Mouse (Mus musculus): ENCODE results near the gene Sntb2.
"Not testable (repeated sequence)": the region's sequence is repeated elsewhere in the genome, so short reads cannot be mapped to it uniquely, and the experiment has no call there.

Sntb2 gene

DNA sequence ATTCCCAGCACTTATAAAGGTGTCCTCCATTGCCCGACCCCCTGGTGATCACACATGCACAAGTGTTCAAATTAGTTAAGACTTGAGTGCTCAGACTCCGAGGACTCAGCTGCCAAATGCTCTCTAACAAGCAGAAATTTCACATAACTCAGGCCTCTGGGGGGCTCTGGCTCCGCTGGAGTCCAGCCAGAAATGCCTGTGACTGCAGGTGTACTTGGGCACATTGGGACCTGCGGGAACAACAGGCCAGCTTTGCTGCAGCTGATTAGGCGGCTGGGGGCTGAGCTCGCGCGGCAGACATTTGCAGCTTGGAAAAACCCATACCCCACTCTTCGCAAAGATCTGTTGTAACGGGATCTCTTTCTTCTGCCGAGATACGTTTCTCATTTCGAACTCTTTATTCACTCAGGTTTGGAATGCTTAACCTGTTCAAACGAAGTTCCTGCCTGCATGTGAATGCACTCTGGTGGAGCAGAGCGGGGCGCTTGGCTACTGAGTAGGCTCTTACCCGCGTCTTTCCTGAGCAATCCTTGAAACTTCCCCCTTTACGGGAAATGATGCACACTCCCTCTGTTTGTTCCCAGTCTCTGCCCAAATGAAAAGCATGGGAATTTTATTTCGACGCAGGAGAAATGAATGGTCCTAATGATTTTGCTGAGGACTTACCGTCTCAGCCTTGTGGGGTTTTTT is 3.0 kb upstream of the Sntb2 start:
- peak; percentile 76 for DNase-seq

DNA sequence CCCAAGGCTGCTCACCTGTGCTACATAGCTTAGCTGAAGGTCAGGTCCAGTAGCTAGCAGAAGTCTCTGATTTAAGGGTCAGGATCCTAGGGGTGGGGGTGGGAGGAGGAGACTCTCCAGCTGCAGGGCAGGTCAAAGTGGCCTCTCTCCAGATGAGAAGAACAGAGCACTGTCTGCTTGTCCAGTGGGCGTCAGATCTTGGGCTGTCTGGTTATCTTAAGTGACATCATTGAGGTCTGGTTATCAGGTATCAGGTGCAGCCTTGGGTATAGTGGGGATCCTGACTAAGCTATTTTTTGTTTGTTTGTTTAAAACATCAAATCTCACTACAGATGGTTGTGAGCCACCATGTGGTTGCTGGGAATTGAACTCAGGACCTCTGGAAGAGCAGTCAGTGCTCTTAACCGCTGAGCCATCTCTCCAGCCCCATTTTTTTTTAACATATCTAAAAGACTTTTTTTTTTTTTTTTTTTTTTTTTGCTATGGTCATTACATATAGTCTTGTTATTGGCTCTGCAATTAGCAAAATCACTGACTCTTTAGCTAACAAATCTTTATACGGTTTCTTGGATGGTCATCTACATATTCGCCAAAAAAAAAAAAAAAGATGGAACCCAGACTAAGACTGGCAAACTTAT is 1.9 kb upstream of the Sntb2 start:
- DNase-seq, result no peak

DNA sequence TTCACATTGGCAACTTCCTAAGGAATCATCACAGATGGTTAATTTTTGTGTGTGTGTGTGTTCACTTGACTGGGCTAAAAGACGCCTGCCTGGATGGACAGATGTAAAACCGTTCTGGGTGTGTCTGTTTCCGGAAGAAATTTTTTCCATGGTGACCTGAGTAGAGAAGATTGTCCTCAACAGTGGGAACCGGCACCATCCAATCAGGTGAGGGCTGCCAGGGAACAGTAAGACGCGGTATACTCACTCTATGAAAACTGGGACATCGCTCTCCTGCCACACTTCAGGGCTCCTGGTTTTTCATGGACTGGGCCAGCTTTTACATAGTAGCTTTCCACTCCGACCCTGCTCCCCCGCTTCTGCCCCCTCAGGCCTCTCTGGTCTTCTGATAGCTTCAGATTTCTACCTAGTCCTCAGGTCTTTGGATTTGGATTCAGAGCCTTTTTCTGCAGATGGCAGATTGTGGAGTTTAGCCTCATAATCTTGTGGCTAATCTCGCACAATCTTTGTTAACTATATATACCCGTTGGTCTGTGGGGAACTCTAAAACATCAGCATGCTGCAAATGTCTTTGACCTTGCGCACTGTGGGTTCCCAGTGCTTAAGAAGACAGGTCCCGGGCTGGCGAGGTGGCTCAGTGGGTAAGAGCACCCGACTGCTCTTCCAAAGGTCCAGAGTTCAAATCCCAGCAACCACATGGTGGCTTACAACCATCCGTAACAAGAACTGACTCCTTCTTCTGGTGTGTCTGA is 1.1 kb upstream of the Sntb2 start:
- DNase-seq, result no peak

DNA sequence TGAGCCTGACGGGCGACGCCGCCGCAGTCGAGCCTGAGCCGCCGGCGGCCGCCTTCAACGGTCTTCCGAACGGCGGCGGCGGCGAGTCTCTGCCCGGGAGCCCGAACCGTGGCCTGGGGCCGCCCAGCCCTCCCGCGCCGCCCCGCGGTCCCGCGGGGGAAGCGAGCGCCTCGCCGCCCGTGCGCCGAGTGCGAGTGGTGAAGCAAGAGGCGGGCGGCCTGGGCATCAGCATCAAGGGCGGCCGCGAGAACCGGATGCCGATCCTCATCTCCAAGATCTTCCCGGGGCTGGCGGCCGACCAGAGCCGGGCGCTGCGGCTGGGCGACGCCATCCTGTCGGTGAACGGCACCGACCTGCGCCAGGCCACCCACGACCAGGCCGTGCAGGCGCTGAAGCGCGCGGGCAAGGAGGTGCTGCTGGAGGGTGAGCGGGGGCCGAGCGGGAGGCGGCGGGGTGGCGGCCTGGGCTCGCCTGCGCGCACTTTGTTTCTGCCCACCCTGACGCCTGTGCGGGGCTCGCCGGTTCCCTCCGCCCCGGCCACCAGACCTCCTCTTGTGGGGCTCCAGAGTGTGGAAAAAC is 438 bp downstream of the Sntb2 start:
- DNase-seq, result peak; percentile 78

DNA sequence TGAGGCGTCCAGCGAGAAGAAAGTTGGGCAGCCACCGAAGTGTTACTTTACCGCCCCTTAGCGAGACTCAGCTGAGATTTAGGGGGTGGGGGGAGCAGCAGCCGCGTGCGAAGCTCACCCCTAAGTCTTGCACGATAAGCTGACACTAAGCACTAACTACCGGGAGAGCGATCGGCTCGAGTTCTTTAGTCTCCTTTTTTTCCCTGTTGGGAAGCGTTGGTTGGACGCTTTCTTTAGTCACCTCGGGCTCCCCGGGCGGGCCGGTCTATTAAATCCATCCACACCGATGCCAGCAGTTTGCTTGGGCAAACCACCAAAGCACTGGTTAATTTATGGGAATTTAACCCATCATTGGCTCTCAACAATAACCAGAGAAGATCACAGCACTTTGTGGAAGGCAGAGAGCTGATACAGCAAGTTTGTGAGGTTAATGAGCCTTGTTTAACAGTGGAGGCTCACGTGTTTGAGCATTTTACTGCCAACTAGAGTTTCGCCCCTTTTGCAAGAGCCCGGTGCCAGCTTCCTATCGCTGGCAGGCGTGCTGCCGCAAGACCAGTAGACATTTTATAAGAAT is 1.0 kb downstream of the Sntb2 start:
- peak; percentile 68 for DNase-seq

DNA sequence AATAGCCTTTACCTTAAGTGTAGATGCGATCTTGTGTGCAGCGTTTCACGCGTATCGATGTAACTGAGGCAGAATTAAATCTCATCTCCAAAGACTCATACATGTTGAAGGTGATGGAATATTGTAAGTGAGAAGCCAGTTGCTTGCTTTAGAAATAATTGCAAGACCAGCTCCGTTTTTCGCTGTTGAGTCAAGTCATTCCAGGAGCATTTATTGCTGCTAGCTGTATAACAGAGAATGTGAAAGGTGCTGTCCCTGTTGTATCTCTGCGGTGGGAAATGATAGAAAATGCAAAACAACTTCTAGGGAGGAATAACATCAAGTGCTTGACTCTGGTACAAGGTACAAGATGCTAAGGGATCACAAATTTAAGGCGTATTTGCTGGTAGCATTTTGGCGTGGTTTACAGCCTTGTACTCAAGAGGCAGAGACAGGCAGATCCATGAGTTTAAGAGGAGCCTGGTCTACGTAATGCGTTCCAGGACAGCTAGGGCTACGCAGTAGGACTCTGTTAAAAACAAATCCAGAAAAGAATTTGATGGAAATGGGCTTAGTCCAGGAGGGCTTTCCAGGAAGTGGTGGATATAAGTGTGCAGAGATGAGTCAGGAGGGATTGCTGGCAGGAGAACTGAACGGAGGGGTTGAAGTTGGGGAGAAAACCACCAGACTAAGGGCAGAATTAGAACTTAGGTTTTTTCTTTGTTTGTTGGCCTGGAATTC is 1.7 kb downstream of the Sntb2 start:
- DNase-seq, result no peak

DNA sequence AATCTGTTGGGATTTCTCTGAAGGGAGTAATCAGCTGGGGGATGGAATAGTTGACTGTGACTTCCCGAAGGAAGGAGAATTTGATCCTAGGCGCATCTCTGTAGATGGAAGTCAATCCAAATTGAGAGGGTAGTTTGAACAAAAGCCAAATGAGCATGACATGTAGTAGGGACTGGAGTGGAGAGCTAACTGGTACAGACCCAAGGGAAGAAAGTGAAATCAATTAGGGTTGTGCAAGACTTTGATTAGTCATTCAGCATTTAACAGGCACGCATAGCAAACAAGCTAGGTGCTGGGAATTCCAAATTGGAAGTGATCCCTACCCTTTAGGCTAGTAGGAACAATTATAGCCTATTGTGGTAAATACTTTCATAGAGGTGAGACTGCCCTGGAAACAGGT is 6.3 kb downstream of the Sntb2 start:
- no peak for DNase-seq

DNA sequence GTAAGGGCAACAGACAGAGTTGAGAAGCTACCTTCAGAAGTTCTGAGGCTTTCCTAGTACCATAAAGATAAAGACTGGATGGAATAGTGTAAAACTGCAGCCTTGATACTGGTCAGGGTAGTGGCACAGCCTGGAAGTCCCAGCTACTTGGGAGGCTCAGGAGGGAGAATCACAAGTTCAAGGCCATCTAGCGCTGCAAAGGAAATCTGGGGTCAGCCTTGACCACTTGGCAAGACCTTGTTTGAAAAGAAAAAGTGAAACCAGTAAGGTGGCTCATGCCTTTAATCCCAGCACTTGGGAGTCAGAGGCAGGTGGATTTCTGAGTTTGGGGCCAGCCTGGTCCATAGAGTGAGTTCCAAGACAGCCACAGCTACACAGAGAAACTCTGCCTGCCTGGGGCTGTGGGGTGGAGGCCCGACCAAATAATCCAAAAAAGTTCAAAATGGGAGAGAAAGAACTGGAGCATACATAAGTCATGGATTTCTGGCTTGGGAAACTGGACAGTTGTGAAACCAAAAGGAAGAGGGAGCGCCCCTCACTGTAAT is 8.4 kb downstream of the Sntb2 start:
- DNase-seq, result no peak

DNA sequence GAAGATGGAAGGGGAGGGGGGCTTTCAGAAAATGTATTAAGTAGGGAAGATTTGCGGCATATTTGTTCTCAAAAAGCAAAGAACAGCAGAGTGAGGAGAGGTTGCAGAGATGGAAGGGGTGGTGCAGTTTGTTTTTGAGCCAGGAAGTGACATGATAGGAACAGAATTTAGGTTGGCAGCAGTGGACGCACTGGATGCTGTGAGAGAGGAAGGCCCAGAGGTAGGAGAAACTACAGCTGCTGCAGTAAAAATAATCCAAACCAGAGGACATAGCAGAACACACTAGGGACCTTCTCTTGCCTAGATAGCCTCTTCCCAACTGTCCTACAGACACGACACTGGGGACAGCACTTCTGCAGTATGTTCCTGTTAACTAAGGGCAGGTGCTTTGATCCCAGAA is 9.2 kb downstream of the Sntb2 start:
- no peak for DNase-seq

DNA sequence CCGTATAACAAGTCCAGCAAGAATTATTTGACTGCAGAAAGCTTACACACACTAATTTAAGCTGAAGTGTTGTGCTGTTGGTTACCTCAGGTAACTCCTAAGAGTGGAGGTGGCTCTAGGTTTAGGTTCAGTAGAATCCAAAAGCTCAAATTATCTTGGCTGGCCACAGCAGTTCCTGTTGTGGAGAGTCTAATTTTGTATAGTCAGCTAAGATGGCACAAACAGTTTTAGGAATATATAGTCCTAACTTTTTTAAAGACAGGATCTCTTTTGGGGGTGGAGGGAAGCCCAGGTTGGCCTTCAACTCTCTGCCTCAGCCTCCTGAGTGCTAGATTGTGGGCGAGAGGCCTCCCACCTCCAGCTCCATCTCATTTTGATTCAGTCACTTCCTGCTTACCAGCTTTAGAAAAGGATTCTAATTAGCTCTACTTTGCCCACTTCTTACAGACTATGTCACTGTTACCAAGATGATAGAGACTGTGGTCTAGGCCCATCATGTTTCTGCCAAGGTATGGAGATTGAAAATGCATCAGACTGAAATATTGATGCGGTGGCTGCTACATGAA is 13.2 kb downstream of the Sntb2 start:
- DNase-seq, result no peak

DNA sequence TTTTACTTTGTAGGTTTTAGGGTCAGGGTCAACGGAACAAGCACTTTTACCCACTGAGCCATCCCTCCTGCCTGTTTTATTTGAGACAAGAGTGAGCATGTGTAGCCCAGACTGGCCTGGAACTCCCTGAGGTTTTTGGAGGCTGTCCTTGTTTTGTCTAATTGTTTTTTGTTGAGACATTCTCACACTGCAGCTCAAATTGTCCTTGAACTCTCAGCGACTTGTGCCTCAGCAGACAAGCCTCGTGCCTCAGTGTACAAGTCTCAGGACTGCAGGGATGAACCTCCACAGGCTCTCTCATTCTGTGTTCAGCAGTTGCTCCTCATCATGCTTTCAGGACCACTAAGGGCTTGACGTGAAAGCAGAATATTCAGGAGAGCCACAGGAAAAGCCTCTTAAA is 16.2 kb downstream of the Sntb2 start:
- DNase-seq, result no peak

DNA sequence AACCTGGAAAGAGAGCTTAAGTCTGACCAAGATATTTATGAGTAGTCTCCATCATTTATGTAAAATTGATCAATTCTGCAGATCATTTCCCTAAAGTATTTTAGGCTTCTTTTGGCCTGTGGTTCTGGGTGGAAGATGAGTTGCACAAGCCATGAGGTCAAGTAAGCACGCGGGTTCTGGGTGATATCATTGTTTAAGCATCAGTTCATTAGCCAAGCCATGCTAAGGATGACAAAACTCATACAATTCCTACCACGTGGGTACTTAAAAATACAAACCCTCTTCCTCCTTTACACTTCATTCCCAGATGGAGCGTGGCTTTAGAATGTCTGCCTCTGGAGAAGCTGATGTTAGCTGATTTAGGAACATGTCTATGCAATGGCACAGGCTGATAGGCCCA is 18.0 kb downstream of the Sntb2 start:
- DNase-seq, result no peak

DNA sequence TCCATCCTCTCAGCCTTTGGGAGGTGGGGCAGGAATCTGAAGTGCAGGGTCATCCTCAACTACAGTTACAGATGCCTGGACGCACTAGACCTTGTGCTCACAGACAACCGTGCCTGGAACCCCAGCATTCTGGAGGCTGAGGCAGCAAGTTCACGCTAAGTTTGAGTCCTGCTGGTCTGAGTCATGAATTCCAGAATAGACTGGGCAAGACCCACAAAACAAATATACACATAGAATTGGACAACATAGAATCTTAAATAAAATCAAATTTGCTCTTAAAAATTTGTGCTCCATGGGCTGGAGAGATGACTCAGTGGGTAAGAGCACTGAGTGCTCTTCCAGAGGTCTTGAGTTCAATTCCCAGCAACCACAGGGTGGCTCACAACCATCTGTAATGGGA is 21.5 kb downstream of the Sntb2 start:
- DNase-seq, result no peak

DNA sequence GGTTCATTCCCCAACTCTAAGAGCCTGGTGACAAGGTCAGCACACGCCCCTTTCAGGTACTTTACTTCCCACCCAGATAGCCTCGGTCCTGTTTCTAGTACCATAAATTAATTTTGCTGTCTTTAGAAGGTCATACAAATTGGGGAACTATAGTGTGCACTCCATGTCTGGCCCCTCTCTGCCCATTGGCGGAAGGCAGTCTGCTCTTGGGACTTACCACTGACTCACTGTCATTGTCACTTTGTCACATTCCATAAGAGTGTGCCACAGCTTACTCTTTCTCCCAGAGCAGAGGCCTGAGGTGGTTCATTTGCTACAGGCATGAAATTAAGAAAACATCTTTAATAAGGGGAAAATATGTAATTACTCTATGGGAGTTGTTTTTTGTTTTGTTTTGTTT is 22.7 kb downstream of the Sntb2 start:
- no peak for DNase-seq

DNA sequence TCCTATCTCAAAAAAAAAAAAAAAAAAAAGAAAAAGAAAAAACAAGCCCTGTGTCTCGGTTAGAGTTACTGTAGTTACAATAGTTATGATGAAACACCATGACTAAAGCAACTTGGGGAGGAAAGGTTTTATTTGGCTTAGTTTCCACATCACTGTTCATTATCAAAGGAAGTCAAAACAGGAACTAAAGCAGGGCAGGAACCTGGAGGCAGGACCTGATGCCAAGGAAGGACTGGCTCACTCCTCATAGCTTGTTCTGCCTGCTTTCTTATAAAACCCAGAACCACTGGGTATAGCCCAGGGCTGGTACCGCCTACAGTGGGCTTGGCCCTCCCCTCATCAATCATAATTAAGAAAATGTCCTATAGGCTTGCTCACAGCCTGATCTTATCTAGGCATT is 24.1 kb downstream of the Sntb2 start:
- no peak for DNase-seq

DNA sequence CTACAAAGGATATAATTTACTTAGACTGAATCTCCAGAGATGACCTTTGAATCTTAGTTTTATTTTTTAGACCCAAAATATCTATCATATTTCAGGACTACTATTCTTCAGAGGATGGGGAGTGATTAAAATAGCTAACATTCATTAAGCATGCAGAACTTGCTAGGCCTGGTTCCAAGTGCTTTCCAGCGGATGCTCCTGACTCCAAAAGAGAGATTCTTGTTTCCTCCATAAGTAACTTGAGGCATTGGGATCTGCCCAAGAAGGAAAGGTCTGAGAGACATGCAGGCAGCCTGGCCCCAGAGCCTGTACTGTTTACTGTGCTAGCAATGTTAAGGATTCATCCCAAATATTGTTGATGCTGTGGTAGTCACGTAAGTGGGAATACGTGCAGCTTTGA is 26.8 kb downstream of the Sntb2 start:
- peak; percentile 63 for DNase-seq

DNA sequence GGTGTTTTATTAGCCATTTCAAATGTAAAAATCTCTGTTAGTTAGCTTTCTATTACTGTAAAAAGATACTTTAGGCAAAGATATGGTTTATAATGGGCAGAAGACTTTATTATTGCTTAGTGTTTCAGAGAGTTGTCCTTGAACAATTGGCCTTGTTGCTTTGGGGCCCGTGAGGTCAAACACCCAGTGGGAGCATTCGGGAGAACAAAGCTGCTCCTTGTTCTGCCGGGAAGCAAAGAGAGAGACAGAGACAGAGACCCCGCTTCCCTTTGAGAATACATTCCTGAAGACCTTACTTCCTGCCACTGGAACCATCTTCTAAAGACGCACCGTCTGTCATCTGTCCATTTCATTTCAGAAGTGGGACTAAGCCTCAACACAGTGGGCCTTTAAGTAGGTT is 27.8 kb downstream of the Sntb2 start:
- DNase-seq, result no peak

DNA sequence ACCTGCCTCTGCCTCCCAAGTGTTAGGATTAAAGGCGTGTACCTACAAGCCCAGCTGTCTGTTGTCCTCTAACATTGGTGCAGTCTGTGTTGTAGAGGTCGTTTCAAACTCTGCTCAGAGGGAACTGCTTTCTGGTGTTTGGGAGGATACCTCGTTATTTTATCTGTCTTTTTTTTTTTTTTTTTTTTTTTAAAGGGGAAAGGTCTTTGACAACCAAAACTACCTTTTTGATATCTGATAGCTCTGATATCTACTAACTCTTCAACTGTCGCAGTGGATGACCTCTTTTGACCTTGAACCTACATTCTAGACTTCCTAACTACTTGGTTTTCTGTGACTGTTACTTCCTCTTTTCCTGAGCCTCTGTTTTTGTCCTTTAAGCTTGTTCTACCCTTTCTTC is 29.0 kb downstream of the Sntb2 start:
- no peak for DNase-seq

DNA sequence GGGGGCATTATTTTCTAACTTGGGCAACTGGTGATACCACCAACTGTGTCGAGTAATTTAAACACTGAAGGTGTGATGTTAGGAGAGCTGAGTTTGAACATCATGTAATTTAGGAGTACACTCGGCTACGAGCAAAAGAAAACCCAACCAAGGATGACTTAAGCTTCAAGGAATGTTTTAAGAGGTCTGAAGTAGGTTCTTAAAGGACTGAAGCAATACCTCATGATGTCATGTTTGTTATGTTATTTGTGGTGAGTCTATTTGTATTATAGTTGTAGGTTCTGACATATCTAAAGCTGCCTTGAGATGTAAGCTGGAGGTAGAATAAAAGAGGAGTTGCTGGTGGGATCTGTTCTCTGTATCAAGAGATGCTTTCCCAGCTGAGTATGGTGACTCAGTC is 34.4 kb downstream of the Sntb2 start:
- no peak for DNase-seq

DNA sequence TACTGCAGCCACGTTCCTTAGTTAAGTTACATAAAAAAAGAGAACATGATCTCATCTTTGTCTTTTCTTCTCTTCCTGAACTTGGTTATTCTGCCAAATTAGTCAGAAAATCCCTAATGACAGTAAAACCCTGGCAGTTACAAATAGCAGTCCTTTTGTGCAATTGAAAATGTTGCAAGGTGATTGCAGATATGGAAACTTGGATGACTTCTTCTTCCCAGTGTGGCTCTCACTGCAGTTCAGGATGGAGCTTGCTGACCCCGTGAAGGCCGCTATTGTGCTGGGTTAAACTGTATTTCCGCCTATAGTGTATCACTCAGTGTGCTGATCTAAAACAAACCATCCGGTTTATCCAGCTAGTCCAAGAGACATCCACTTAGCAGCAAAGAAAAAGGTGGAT is 36.4 kb downstream of the Sntb2 start:
- peak; percentile 40 for DNase-seq

DNA sequence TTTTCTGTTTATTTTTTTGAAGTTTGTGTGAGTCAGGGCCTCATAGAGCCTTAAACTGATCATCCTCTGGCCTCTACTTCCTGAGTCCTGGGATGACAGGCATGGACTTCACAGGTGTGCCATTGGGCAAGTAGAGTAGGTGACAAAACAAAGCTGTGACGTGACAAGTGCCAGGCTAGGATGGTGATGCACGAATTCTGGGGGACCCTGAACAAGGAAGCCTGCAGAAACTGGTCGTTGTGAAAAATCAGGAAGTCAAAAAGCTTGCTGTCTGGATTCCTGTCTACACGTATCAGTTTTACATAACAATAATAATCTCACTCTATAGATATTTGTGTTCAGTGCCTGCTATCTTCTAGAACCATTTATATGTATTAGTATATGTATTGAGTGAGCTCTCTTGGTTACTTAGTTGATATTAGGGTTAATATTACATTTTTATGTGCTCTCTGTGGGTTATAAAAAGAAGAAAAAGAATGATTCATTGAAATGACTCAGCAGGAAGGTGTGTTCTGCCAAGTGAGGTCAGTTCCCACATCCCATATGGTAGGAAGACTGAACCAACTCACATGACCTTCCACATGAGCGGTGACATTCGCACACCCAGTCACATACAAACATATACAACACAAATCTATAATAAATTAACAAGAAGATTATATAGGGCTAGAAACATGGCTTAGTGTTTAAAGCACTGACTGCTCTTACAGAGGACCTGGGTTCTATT is 37.2 kb downstream of the Sntb2 start:
- no peak for DNase-seq

DNA sequence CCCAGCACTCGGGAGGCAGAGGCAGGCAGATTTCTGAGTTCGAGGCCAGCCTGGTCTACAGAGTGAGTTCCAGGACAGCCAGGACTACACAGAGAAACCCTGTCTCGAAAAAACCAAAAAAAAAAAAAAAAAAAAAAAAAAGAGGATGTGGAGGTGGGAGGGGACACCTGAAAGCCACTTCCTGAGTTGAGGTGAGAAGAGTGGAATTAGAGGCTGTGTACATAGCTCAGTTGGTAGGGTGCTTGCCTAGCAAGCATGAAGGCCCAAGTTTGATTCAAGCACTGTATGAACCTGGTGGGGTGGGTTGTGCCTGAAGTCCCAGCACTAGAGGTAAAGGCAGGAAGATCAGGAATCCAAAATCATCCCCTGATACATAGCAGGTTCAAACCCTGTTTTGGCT is 38.0 kb downstream of the Sntb2 start:
- DNase-seq, result not testable (repeated sequence)
